Mouse (Mus musculus) forebrain, embryonic 12.5 days (tissue): ENCODE data around the gene Nuf2. TPM values are rescaled to one million over a fixed set of nuclear protein-coding genes. Genes with fewer than 3 reads are reported as not detected.

Experiments
- polyA plus RNA-seq: library from polyadenylated mRNA; unstranded; fragments of >200 nt; fragmentation: Nextera tagmentation; extraction: Ambion mirVana; gene quantifications from 2 replicates; pipeline ENCODE4 v1.2.1, GENCODE M21; 2016

Gene Nuf2
- polyA plus RNA-seq, 1 experiment from 2014 or later, result 84.3 TPM

Other genes with a start within 250 kb of the Nuf2 start
- gene Rgs5, start 124.0 kb upstream of the Nuf2 start, polyA plus RNA-seq, result 4.8 and 5.2 TPM in 2 replicates
- 13.9 and 14.5 TPM in 2 replicates for gene Rgs4, start 216.2 kb upstream of the Nuf2 start, polyA plus RNA-seq